Mouse (Mus musculus) hindbrain, embryonic 14.5 days (tissue): Measurements from ENCODE around the gene Fcrlb. TPM values are rescaled to one million over a fixed set of nuclear protein-coding genes. Genes with fewer than 3 reads are reported as not detected.

Experiments used
- ATAC-seq: fragments of 200-750 bp; cut with Nextera tagmentation; 2 replicates; pipeline ENCODE4 v1.8.0; 2017; ENCODE audit warnings: moderate number of reproducible peaks, mild to moderate bottlenecking, moderate TSS enrichment, moderate library complexity; ENCODE audit not compliant: low FRiP score
- DNase-seq: peaks from one replicate; pipeline ENCODE4 v3.0.0-alpha.2; 2015; ENCODE audit warnings: low spot score
- H3K27ac ChIP-seq: fragments of 300-500 bp; sonication (generic); 2 replicates; pipeline ENCODE4 v1.5.1; 2014; ENCODE audit warnings: mild to moderate bottlenecking, moderate library complexity
- H3K27me3 ChIP-seq: fragments of 300-500 bp; sonication (generic); 2 replicates; pipeline ENCODE4 v1.6.1; 2014; ENCODE audit warnings: mild to moderate bottlenecking, low read length, mixed read lengths; ENCODE audit not compliant: control insufficient read depth, insufficient read depth
- H3K36me3 ChIP-seq: fragments of 300-500 bp; sonication (generic); replicated peaks from 2 replicates; pipeline ENCODE4 v1.6.1; 2014; ENCODE audit not compliant: control insufficient read depth, insufficient read depth
- H3K4me1 ChIP-seq: fragments of 300-500 bp; sonication (generic); replicated peaks from 2 replicates; pipeline ENCODE4 v1.6.1; 2014; ENCODE audit warnings: antibody characterized with exemption, low read length, mixed read lengths; ENCODE audit not compliant: control insufficient read depth, insufficient read depth
- H3K4me2 ChIP-seq: fragments of 300-500 bp; sonication (generic); replicated peaks from 2 replicates; pipeline ENCODE4 v1.6.1; 2014; ENCODE audit warnings: mild to moderate bottlenecking, moderate library complexity
- H3K4me3 ChIP-seq: fragments of 300-500 bp; sonication (generic); replicated peaks from 2 replicates; pipeline ENCODE4 v1.5.1; 2014; ENCODE audit warnings: mild to moderate bottlenecking, low read length
- H3K9ac ChIP-seq: fragments of 300-500 bp; sonication (generic); 2 replicates; pipeline ENCODE4 v1.6.1; 2014
- H3K9me3 ChIP-seq: fragments of 300-500 bp; sonication (generic); 2 replicates; pipeline ENCODE4 v1.6.1; 2016; ENCODE audit warnings: low read length; ENCODE audit not compliant: control insufficient read depth
- WGBS: fragments of 180-500 bp; shearing (Covaris S2); extraction: QIAGEN DNeasy Blood & Tissue Kit; methylation state at CpG from one replicate; pipeline ENCODE4 v1.1.7; 2014; 5-methylcytosine and 5-hydroxymethylcytosine counted together
- polyA plus RNA-seq: library from polyadenylated mRNA; unstranded; fragments of >200 nt; fragmentation: Nextera tagmentation; extraction: Ambion mirVana; gene quantifications from 2 replicates; pipeline ENCODE4 v1.2.1, GENCODE M21; 2014

Fcrlb gene
- polyA plus RNA-seq, 1 experiment from 2014 or later, result 0.75 TPM

DNA sequence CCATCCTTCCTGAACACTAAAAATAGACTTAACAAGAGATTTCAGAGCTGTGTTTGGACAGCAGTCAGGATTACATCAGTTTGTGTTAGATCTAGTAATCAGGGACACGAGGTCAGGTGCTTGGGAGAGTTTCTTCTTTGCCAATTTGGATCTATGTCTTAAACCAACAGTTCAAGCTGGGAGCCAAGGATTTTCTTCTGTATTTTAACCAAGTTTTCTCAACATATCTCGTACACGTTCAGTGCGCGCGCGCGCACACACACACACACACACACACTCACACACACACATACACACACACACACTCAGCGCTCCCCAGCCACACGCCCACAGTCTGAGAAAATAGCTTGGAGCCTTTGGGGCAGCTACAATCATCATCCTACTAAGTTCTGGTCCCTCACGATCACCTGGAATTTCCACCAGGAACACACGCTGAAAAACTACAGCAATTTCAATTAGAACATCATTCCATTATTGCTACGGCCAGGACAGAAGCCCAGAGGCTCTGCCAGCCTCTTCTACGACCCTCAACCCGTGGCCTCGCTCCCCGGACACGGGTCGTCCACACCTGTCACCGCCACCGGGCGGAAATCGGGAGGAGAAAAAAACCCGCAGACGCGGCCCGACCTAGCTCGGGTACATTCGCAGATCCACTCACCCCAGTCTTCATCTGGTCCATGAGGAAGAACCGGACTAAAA, 45.6 kb downstream of the Fcrlb start:
- H3K4me3 ChIP-seq, result peak overlapping the region; percentile 83
- H3K4me2 ChIP-seq, result peak overlapping the region; percentile 83
- H3K9ac ChIP-seq, result peak overlapping the region; percentile 72
- no peaks in the 10 kb centered on the region for H3K27me3 ChIP-seq
- peak overlapping the region; percentile 76 for H3K27ac ChIP-seq
- peaks cover 9% of the 10 kb centered on the region for H3K4me1 ChIP-seq
- no peaks in the 10 kb centered on the region for H3K9me3 ChIP-seq
- peaks cover 6% of the 10 kb centered on the region for H3K36me3 ChIP-seq
- peak; percentile 31 for DNase-seq
- 4% methylated on average over 30 of the region's 30 CpGs for WGBS
- ATAC-seq, result peak; percentile 57

DNA sequence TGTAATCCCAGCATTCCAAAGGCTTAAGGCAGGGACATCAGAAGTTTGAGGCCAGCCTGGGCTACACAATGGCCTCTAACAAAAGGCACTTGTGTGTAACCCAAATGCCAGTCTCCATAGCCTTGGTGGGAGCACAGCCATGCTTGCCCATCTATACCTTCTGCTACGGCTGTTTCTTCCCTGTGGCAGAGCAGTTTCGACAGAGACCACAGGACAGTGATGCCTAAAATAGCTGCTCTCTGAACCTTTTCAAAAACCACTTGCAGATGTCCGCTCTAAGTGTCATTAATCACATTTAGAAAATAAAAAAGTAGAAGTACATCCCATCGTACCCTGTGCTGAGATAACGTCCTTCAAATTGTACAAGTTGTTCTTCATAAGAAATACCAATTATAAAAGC, 47.3 kb downstream of the Fcrlb start:
- H3K27ac ChIP-seq, result no peak overlapping the region
- H3K9me3 ChIP-seq, result no peaks in the 10 kb centered on the region
- DNase-seq, result no peak
- no peak overlapping the region for H3K9ac ChIP-seq
- H3K4me1 ChIP-seq, result peaks cover 9% of the 10 kb centered on the region
- ATAC-seq, result no peak
- no peaks in the 10 kb centered on the region for H3K27me3 ChIP-seq
- H3K36me3 ChIP-seq, result no peaks in the 10 kb centered on the region
- no peak overlapping the region for H3K4me3 ChIP-seq
- no peak overlapping the region for H3K4me2 ChIP-seq
- WGBS, result 92% methylated on average over 5 of the region's 5 CpGs

DNA sequence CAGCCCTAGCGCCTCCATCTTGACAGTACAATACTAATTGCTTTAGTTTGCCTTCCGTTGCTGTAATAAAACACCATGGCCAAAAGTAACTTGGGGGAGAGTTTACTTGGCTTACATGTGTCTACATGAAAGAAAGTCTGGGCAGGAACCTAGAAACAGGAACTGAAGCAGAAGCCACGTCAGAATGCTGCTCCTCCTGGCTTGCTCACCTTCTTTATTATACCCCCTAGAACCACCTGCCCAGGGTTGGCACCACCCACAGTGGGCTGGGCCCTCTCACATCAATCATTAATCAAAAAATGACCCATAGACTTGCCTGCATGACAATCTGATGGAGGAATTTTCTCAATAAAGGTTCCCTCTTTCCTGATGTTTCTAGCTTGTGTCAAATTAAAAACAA, 48.0 kb downstream of the Fcrlb start:
- ATAC-seq (no peak), DNase-seq (no peak)
- H3K36me3 ChIP-seq, result no peaks in the 10 kb centered on the region
- no peak overlapping the region for H3K27ac ChIP-seq
- no peaks in the 10 kb centered on the region for H3K9me3 ChIP-seq
- no peak overlapping the region for H3K4me2 ChIP-seq
- 86% methylated on average over 3 of the region's 3 CpGs for WGBS
- H3K27me3 ChIP-seq, result no peaks in the 10 kb centered on the region
- peaks cover 9% of the 10 kb centered on the region for H3K4me1 ChIP-seq
- no peak overlapping the region for H3K4me3 ChIP-seq
- H3K9ac ChIP-seq, result no peak overlapping the region

DNA sequence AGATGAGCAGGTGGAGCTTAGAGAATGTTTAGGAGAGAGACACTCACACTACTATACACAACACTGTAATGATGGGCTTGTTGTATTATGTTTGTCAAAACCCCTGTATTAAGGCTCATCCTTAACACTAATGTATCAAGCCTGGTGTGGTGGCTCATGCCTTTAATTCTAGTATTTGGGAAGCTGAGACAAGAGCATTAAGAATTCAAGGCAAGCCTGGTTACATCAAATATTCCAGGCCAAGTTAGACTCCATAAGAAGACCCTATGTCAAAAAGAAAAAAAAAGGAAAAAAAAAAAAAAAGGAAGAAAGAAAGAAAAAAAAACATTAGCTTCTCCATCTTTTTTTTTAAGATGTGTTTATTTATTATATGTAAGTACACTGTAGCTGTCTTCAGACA, 48.5 kb downstream of the Fcrlb start:
- Histone ChIP-seq H3K4me2 (no peak overlapping the region), H3K4me3 (no peak overlapping the region), H3K27me3 (no peaks in the 10 kb centered on the region), H3K27ac (no peak overlapping the region), H3K9ac (no peak overlapping the region), H3K4me1 (peaks cover 9% of the 10 kb centered on the region), H3K9me3 (no peaks in the 10 kb centered on the region), H3K36me3 (no peaks in the 10 kb centered on the region)
- DNase-seq (no peak), ATAC-seq (no peak)

DNA sequence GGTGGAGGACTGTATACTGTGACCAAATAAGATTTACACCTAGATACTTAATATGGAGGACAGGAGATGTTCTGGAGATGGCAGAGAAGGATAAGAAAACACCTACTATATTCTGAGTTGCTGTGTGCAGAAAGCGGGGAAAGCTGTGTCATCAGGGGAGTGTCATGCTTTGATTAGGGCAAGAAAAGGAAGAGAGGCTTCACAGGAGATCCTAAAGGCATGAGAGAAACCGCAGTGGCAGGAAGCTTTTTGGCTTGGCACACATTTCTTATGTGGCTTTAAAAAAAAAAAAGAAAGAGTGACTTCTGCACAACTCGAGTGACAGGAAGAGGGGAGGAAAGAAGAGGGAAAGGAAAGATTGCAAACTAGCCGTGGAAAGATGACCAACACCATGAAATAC, 49.7 kb downstream of the Fcrlb start:
- Histone ChIP-seq H3K9ac (no peak overlapping the region), H3K27me3 (no peaks in the 10 kb centered on the region), H3K27ac (no peak overlapping the region), H3K4me2 (no peak overlapping the region), H3K36me3 (no peaks in the 10 kb centered on the region), H3K4me1 (peaks cover 9% of the 10 kb centered on the region), H3K9me3 (no peaks in the 10 kb centered on the region), H3K4me3 (no peak overlapping the region)
- ATAC-seq, result no peak
- 81% methylated on average over 4 of the region's 4 CpGs for WGBS
- DNase-seq, result no peak

DNA sequence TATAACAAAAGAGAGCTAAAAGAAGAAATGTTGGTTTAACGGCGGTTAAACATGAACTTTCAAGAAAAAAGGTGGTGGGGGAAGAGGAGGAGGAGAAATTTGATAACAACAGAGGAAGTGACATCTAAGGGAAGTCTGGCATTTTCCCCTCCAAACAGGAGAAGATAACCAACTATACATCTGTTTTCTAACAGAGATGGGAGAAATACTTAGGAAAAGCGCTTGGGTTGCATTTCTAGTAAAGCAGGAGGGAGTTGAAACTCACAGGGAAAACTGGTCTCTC, 50.4 kb downstream of the Fcrlb start:
- Histone ChIP-seq H3K9me3 (no peaks in the 10 kb centered on the region), H3K4me3 (no peak overlapping the region), H3K27ac (no peak overlapping the region), H3K4me2 (no peak overlapping the region), H3K9ac (no peak overlapping the region), H3K36me3 (no peaks in the 10 kb centered on the region), H3K27me3 (no peaks in the 10 kb centered on the region), H3K4me1 (peaks cover 9% of the 10 kb centered on the region)
- WGBS, result 80% methylated on average over 3 of the region's 3 CpGs
- ATAC-seq (no peak), DNase-seq (no peak)

DNA sequence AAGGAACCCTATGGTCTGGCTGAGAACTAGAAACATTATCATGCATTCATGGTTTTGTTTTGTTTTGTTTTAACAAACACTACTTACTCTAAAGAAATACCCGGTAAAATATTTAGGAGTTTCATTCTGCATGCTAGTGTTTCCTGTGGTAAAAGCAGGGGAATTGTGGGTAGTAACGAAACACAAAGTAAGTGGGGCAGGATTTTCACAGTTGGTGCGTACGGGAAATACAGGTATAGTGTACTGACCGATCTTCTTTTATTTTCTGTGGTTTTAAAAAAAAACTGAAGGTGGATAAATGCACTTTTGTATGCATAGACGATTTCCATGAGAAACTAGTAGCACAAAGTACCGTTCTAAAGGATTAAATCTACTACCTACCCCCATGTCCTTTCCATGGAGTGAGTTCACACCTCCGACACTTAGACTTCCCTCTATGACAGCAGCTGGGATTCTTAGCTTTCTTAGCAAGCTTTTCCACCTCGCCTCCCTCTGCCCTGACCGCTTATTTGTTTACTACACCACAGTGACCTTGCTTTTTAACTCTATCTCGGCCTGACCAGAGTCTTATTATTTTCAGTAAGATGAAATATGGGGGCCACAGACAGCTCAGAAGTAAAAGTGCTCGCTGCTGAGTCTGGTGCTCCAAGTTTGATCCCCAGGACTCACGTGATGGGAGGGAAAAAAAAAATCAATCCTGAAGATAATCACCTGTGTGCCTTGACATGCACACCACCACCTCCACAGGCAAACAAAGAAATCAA, 50.9 kb downstream of the Fcrlb start:
- WGBS, result 82% methylated on average over 13 of the region's 13 CpGs
- no peak for ATAC-seq
- H3K36me3 ChIP-seq, result no peaks in the 10 kb centered on the region
- H3K9ac ChIP-seq, result no peak overlapping the region
- H3K4me3 ChIP-seq, result no peak overlapping the region
- H3K4me2 ChIP-seq, result no peak overlapping the region
- H3K4me1 ChIP-seq, result peaks cover 8% of the 10 kb centered on the region
- H3K27me3 ChIP-seq, result no peaks in the 10 kb centered on the region
- no peaks in the 10 kb centered on the region for H3K9me3 ChIP-seq
- no peak for DNase-seq
- H3K27ac ChIP-seq, result no peak overlapping the region

DNA sequence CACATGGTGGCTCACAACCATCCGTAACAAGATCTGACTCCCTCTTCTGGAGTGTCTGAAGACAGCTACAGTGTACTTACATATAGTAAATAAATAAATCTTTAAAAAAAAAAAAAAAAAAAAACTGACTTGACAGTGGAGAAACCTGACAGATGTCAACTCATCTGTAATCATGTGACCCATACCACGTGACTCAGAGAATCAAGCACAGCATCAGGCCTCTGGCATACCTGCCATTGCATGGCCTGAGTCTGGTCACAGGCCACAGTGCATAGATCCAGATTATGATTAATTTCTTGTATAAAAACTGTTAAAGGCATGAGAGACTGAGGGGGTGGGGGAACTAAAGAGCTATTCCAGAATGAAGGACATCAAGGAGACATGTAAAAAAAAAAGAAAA, 53.9 kb downstream of the Fcrlb start:
- no peak overlapping the region for H3K9ac ChIP-seq

DNA sequence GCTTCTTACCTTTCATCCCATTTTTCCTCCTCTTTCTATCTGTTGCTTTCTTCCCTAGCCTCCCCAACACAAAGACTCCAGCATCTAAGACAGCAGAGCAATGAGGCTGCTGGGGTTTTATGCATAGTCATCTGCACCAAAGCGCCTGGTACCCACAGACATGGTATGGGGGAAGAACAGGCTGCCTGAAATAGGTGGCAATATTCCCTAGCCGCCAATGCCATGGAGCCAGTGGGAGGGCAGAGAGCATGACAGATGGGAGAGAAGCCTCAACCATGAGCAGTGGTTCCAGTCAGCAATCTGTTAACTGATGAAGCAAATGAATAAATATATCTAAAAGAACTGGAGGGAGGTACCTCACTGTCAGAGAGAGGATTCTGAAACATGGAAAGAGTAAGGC, 55.4 kb downstream of the Fcrlb start:
- Histone ChIP-seq H3K4me1 (no peaks in the 10 kb centered on the region), H3K4me3 (no peak overlapping the region), H3K9me3 (no peaks in the 10 kb centered on the region), H3K27me3 (no peaks in the 10 kb centered on the region), H3K9ac (no peak overlapping the region), H3K27ac (no peak overlapping the region), H3K36me3 (peaks cover 3% of the 10 kb centered on the region; the same call in 1 of the 2 replicates), H3K4me2 (no peak overlapping the region)
- ATAC-seq (no peak), DNase-seq (no peak)
- WGBS, result 75% methylated on average over 2 of the region's 2 CpGs

More for the DNA sequence above, 53.9 kb downstream of the Fcrlb start:
- no peaks in the 10 kb centered on the region for H3K9me3 ChIP-seq
- no peak overlapping the region for H3K4me2 ChIP-seq
- 84% methylated on average over 1 of the region's 2 CpGs for WGBS
- no peak overlapping the region for H3K27ac ChIP-seq
- H3K27me3 ChIP-seq, result no peaks in the 10 kb centered on the region
- H3K4me3 ChIP-seq, result no peak overlapping the region
- no peak for DNase-seq
- no peak for ATAC-seq
- no peaks in the 10 kb centered on the region for H3K4me1 ChIP-seq
- no peaks in the 10 kb centered on the region for H3K36me3 ChIP-seq
